Mouse (Mus musculus): Measurements from ENCODE around the gene Retnlb. TPM values are rescaled to one million over a fixed set of nuclear protein-coding genes. Genes with fewer than 3 reads are reported as not detected.
"Not testable (repeated sequence)": the region's sequence is repeated elsewhere in the genome, so short reads cannot be mapped to it uniquely, and the experiment has no call there.

Gene Retnlb
- polyA plus RNA-seq, 1 experiment from 2014 or later, result not detected

DNA sequence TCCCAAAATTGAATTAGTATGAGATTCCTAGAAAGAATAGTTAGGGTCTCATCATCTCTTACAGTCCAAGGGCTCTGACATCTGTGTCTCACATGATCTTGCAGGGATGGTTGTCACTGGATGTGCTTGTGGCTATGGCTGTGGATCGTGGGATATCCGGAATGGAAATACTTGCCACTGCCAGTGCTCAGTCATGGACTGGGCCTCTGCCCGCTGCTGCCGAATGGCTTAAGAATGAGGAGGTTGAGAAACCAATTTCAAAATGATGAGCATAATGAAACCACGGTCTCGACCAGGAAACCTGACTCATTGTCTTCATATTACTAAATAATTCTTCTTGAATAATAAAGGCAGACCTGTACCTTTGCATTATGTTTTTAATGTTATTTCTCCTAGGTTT, 1.9 kb downstream of the Retnlb start:
- Histone ChIP-seq H3K27ac (replicated peaks) (no peak overlapping the region), H3K9ac (no peak overlapping the region), H3K36me3 (no peaks in the 10 kb centered on the region), H3K4me3 (no peak overlapping the region), H3K4me1 (replicated peaks) (no peaks in the 10 kb centered on the region), H3K27me3 (no peaks in the 10 kb centered on the region), H3K4me2 (no peak overlapping the region), H3K9me3 (no peaks in the 10 kb centered on the region)
- ATAC-seq (ENCODE audit: low FRiP score, low read depth), result no peak
- 94% methylated on average over 6 of the region's 6 CpGs for WGBS

DNA sequence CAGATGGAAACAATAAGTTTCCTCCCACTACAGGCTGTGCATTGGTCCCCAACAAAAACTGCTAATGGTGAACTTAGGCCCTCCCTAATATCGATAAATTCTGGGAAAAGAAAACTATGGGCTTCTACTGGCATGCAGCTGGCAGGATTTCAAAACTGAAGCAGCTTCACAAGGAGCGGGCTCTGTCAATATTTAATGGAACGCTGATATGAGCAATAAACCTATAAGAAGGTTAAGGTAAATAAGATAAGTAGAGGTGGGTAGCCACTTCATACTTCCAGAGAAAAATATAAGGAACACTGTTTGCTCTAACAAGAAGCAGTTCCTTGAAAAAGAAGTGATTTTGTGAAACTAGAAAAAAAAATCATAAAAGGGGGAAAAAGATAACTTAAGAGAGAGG, 9.8 kb downstream of the Retnlb start:
- no peaks in the 10 kb centered on the region for H3K9me3 ChIP-seq
- ATAC-seq (ENCODE audit: low FRiP score, low read depth), result no peak
- WGBS, result 96% methylated on average over 3 of the region's 3 CpGs

DNA sequence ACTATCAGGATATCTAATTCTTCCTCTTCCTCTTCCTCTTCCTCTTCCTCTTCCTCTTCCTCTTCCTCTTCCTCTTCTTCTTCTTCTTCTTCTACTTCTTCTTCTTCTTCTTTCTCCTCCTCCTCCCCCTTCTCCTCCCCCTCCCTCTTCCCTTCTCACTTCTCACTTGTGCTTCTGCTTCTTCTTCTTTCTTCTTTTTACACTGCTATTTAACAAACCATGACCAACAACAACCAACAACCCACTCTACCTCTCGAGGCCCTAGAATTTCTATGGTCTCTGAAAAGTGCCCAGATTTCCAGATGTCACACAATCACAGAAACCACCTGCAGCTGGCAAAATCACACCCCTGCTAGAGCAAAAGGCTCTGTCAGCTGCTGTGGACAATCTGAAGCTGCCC, 11.0 kb downstream of the Retnlb start:
- Histone ChIP-seq H3K27me3 (no peaks in the 10 kb centered on the region), H3K9me3 (no peaks in the 10 kb centered on the region), H3K27ac (replicated peaks) (no peak overlapping the region), H3K4me2 (no peak overlapping the region), H3K4me1 (replicated peaks) (no peaks in the 10 kb centered on the region), H3K4me3 (no peak overlapping the region), H3K36me3 (no peaks in the 10 kb centered on the region), H3K9ac (no peak overlapping the region)
- no peak for ATAC-seq (ENCODE audit: low FRiP score, low read depth)
- 70% methylated on average over 1 of the region's 1 CpGs for WGBS

More for the DNA sequence above, 9.8 kb downstream of the Retnlb start:
- H3K4me3 ChIP-seq, result no peak overlapping the region
- H3K4me2 ChIP-seq, result no peak overlapping the region
- no peaks in the 10 kb centered on the region for H3K36me3 ChIP-seq
- no peaks in the 10 kb centered on the region for H3K27me3 ChIP-seq
- no peak overlapping the region for H3K27ac ChIP-seq (replicated peaks)
- H3K9ac ChIP-seq, result no peak overlapping the region
- H3K4me1 ChIP-seq (replicated peaks), result no peaks in the 10 kb centered on the region

DNA sequence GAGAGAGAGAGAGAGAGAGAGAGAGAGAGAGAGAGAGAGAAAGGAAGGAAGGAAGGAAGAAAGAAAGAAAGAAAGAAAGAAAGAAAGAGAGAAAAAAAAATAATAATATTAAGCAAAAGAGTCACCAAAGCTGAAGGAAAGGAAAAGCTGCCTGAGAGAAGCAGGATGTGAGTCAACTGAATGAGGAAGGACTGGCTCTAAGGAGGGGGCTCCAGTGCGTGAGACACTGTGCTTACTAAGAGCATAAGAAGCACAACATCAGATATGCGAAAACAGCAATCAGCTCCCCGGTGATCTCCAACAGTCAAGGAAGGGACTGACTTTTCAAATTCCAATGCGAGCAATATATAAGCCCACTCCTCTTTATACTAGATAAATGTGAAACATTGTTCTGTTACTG, 12.4 kb downstream of the Retnlb start:
- Histone ChIP-seq H3K9me3 (no peaks in the 10 kb centered on the region), H3K9ac (no peak overlapping the region)
- ATAC-seq (ENCODE audit: low FRiP score, low read depth), result no peak

DNA sequence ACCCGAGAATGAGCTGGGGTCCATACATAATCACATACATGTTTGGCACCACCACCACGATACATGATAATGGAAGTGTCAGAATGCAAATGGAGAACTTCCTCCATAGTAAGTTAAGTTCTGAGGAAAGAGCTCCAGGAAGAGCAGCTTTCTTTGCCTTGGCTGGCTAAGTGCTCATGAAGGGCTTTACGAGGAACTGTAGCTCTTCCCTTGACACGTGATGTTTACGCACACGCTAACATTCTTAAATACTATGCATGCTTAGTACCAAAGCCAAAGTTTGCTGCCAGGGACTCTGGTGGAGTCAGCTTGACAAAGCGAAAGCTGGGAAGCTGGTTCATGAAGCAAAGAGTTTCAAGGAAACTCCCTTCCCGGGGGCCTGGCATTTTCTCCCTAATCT, 15.4 kb downstream of the Retnlb start:
- Histone ChIP-seq H3K27me3 (no peaks in the 10 kb centered on the region), H3K4me2 (no peak overlapping the region), H3K4me1 (replicated peaks) (no peaks in the 10 kb centered on the region), H3K4me3 (no peak overlapping the region), H3K36me3 (no peaks in the 10 kb centered on the region), H3K27ac (replicated peaks) (no peak overlapping the region), H3K9me3 (no peaks in the 10 kb centered on the region), H3K9ac (no peak overlapping the region)
- 91% methylated on average over 8 of the region's 8 CpGs for WGBS
- ATAC-seq (ENCODE audit: low FRiP score, low read depth), result no peak

More for the DNA sequence above, 12.4 kb downstream of the Retnlb start:
- Histone ChIP-seq H3K27ac (replicated peaks) (no peak overlapping the region), H3K4me3 (no peak overlapping the region), H3K36me3 (no peaks in the 10 kb centered on the region), H3K27me3 (no peaks in the 10 kb centered on the region), H3K4me2 (no peak overlapping the region), H3K4me1 (replicated peaks) (no peaks in the 10 kb centered on the region)
- 86% methylated on average over 4 of the region's 4 CpGs for WGBS

DNA sequence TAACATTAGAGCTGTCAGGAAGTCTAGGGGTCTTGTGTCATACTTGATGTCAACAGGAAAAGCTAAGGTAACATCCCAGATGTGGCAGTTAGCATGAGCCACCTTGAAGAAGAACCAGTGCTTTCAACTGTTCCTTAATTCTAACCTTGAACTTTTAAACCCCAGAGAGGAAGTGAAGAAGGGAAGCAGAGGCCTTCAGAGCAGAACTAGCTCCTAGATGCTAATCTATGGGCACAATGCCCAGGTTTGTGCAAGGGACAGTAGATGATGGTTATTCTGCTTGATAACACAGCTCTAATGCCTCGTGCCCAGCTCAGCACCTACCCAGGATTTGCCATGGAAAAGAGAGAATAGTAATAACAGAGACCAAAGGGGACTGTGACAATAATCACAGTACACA, 17.0 kb downstream of the Retnlb start:
- 63% methylated on average over 1 of the region's 1 CpGs for WGBS
- not testable (repeated sequence) for H3K36me3 ChIP-seq; ATAC-seq (ENCODE audit: low FRiP score, low read depth); H3K4me2 ChIP-seq; H3K27me3 ChIP-seq; H3K4me3 ChIP-seq; H3K9me3 ChIP-seq; H3K4me1 ChIP-seq (replicated peaks); H3K27ac ChIP-seq (replicated peaks); H3K9ac ChIP-seq

DNA sequence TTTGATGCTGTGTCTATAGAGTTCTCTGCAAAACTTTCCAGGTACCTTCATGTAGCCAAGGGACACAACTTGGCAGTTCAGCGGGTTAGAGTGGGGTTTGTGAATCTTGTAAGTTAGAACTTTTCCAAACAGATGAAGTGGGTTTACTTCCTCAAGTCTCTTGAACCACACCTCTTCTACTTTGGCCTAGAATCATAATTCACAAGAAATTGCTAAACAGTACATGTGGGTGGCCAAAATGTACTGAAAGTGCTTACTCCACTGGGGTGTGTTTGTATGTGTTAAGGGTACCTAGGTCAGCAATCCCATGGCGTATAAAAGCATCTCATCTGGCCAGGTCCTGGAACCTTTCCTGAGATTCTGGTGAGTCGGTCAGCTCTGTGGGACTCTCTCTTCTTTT, 25.6 kb downstream of the Retnlb start, which contains the start of gene Retnla:
Retnla (plus strand) TSS at position 286 of the 400 bp plus-strand sequence.
- H3K4me1 ChIP-seq (replicated peaks), result no peaks in the 10 kb centered on the region
- no peak for ATAC-seq (ENCODE audit: low FRiP score, low read depth)

DNA sequence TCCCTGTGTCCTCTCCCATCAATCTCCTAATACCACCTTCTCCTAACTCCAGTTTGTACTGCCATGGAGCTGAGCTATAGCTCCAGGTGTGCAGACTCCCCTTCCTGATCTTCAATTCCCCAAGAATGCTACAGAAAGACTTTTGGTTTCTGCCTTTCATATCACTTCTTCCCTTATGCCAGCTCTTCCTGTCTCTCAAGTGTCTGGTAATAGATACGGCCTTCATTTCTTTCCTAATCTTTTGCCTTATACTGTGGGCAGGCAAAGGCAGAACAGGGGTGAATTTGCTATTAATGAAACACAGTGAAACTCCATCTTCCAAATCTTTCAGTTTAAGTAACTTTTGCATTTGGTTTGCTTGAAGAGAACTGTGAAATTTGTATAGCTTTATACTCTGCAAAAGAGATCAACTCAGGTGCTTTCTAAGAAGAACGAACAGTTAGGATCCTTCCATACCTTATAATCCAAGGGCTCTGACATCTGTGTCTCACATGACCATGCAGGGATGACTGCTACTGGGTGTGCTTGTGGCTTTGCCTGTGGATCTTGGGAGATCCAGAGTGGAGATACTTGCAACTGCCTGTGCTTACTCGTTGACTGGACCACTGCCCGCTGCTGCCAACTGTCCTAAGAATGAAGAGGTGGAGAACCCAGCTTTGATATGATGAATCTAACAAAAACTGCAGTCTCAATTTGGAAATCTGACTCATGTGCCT, 27.2 kb downstream of the Retnlb start:
- WGBS, result 90% methylated on average over 4 of the region's 4 CpGs
- Histone ChIP-seq H3K4me3 (no peak overlapping the region), H3K9me3 (no peaks in the 10 kb centered on the region), H3K36me3 (no peaks in the 10 kb centered on the region), H3K4me2 (no peak overlapping the region), H3K27ac (replicated peaks) (no peak overlapping the region), H3K9ac (no peak overlapping the region), H3K27me3 (no peaks in the 10 kb centered on the region), H3K4me1 (replicated peaks) (no peaks in the 10 kb centered on the region)
- no peak for ATAC-seq (ENCODE audit: low FRiP score, low read depth)

More for the DNA sequence above, 25.6 kb downstream of the Retnlb start, which contains the start of gene Retnla:
- Histone ChIP-seq H3K27ac (replicated peaks) (no peak within 1 kb of the TSS), H3K9ac (no peak within 1 kb of the TSS), H3K27me3 (no peaks in the 10 kb centered on the region), H3K9me3 (no peaks in the 10 kb centered on the region), H3K4me2 (no peak within 1 kb of the TSS), H3K36me3 (no peaks in the 10 kb centered on the region), H3K4me3 (no peak within 1 kb of the TSS)
- 86% methylated on average over 3 of the region's 3 CpGs for WGBS

DNA sequence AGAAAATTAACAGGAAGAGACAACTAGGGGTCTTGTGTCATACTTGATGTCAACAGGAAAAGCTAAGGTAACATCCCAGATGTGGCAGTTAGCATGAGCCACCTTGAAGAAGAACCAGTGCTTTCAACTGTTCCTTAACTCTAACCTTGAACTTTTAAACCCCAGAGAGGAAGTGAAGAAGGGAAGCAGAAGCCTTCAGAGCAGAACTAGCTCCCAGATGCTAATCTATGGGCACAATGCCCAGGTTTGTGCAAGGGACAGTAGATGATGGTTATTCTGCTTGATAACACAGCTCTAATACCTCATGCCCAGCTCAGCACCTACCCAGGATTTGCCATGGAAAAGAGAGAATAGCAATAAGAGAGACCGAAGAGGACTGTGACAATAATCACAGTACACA, 48.3 kb downstream of the Retnlb start:
- H3K9ac ChIP-seq; H3K4me3 ChIP-seq; H3K9me3 ChIP-seq; H3K36me3 ChIP-seq; H3K27me3 ChIP-seq; H3K4me1 ChIP-seq (replicated peaks); H3K27ac ChIP-seq (replicated peaks); ATAC-seq (ENCODE audit: low FRiP score, low read depth); H3K4me2 ChIP-seq: not testable (repeated sequence)
- 95% methylated on average over 1 of the region's 1 CpGs for WGBS

DNA sequence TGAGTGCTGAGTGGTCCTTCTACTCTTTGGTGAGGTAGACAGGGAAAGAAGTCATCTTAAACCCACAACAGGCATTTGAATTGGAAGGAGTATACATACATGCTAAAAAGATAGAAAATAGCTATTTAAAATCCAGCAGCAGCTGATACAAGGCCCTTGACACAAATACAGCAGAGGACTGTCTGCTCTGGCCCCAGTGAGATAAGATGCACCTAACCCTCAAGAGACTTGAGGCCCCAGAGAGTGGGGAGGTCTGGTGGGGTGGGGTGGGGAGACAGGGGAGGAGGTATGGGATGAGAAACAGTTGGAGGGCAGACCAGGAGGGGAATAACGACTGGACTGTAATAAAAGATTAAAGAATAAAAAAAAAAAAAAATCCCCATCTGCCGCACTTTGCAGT, 51.0 kb downstream of the Retnlb start:
- Histone ChIP-seq H3K4me3 (no peak overlapping the region), H3K36me3 (no peaks in the 10 kb centered on the region), H3K27ac (replicated peaks) (no peak overlapping the region), H3K27me3 (no peaks in the 10 kb centered on the region), H3K9ac (no peak overlapping the region), H3K9me3 (no peaks in the 10 kb centered on the region), H3K4me2 (no peak overlapping the region), H3K4me1 (replicated peaks) (no peaks in the 10 kb centered on the region)
- 67% methylated on average over 2 of the region's 2 CpGs for WGBS
- no peak for ATAC-seq (ENCODE audit: low FRiP score, low read depth)

Other genes with a start within 250 kb of the Retnlb start
- gene Trat1, start 44.8 kb upstream of the Retnlb start, polyA plus RNA-seq (2015; fragmentation: Nextera tagmentation; extraction: Ambion mirVana), result 0.03 and 0.08 TPM in 2 replicates
- not detected in 2 replicates for gene Retnla, start 25.7 kb downstream of the Retnlb start, polyA plus RNA-seq (2015; fragmentation: Nextera tagmentation; extraction: Ambion mirVana)
- 0.83 TPM in 1 of 2 replicates, not detected in the other for gene Retnlg, start 55.8 kb downstream of the Retnlb start, polyA plus RNA-seq (2015; fragmentation: Nextera tagmentation; extraction: Ambion mirVana)
- gene Dzip3, start 177.3 kb downstream of the Retnlb start, polyA plus RNA-seq (2015; fragmentation: Nextera tagmentation; extraction: Ambion mirVana), result 53.4 and 55.8 TPM in 2 replicates
- gene Cip2a, start 177.3 kb downstream of the Retnlb start, polyA plus RNA-seq (2015; fragmentation: Nextera tagmentation; extraction: Ambion mirVana), result 7.3 and 8.9 TPM in 2 replicates
- 0.08 and 0.09 TPM in 2 replicates for gene Myh15, start 240.6 kb downstream of the Retnlb start, polyA plus RNA-seq (2015; fragmentation: Nextera tagmentation; extraction: Ambion mirVana)